Mouse (Mus musculus): Measurements from ENCODE around the gene Afmid.

GRCm38 (mm10) chr11:117888168-117888852 lies 62.6 kb downstream of the Afmid start:
- TF ChIP-seq CTCF (IDR thresholded peaks at IDR 0.05; ENCODE audit: low read depth) (no peak), EP300 (IDR thresholded peaks at IDR 0.05; ENCODE audit: low read depth) (no peak)
